Mouse (Mus musculus) naive thymus-derived CD4-positive, alpha-beta T cell, adult 5 months (primary cell): ENCODE results near the gene Cyp2c55. TPM values are rescaled to one million over a fixed set of nuclear protein-coding genes. Genes with fewer than 3 reads are reported as not detected.

ENCODE experiments used
- polyA plus RNA-seq: library from polyadenylated mRNA; unstranded; fragments of 100-300 nt; shearing (Covaris generic); gene quantifications from one replicate; pipeline ENCODE4 v1.2.1, GENCODE M21; 2017

The Cyp2c55 gene
- not detected for polyA plus RNA-seq

GRCm38 (mm10) chr19:39006715-39007114 lies at the start of gene Cyp2c55:
Gene Cyp2c55, plus strand, starts transcription at chr19:39007019.

GRCm38 (mm10) chr19:39060719-39061118 lies 53.9 kb downstream of the Cyp2c55 start, which contains the start of gene Cyp2c65:
Gene Cyp2c65, plus strand, starts transcription at chr19:39061015.

Other genes with a start within 250 kb of the Cyp2c55 start
- gene Noc3l, start 187.8 kb upstream of the Cyp2c55 start, polyA plus RNA-seq = 11.6 TPM
- 1.9 TPM for gene Tbc1d12, start 170.4 kb upstream of the Cyp2c55 start, polyA plus RNA-seq
- gene Hells, start 76.1 kb upstream of the Cyp2c55 start, polyA plus RNA-seq = 5.1 TPM
- not detected for gene Cyp2c65, start 54.0 kb downstream of the Cyp2c55 start, polyA plus RNA-seq
- gene Cyp2c66, start 106.9 kb downstream of the Cyp2c55 start, polyA plus RNA-seq = not detected